In the genomic region with DNA sequence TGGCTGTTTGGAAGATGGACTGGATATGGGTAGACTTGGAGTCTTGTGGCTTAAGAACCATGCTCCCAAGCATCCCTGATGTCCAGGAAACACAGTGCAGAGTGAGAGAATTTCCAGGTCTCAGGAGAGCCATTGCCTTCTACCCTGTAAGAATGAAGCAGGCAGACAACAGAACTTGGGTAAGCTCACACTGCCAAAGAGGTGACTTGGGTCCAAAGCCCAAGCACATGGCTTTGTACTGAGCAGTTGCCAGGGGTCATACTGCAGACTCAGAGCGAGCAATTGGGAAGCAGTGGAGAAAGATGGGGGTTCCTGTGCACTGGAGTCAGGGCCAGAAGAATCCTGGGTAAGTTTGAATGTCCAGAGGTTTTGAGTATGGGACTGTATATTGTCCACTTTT, we compare ENCODE assay signal across 12 mouse cellular contexts. TPM values are rescaled to one million over a fixed set of nuclear protein-coding genes. Genes with fewer than 3 reads are reported as not detected.
"Had no signal": no experiment of that assay in that cellular context is flagged by ENCODE, and none has a peak within 500 bp of the region (broad histone marks: within the 10 kb centered on the region; RNA-seq: fewer than 3 reads in every experiment).

No protein-coding gene starts in this region.

- H3K9ac ChIP-seq: limb, embryonic 13.5 days; midbrain, embryonic 13.5 days; neural tube, embryonic 15.5 days had no signal

- H3K9me3 ChIP-seq: limb, embryonic 13.5 days; midbrain, embryonic 13.5 days; neural tube, embryonic 15.5 days had no signal

- H3K4me2 ChIP-seq: limb, embryonic 13.5 days; midbrain, embryonic 13.5 days; neural tube, embryonic 15.5 days had no signal

- H3K27me3 ChIP-seq: limb, embryonic 13.5 days; neural tube, embryonic 15.5 days had no signal

- H3K36me3 ChIP-seq: limb, embryonic 13.5 days; midbrain, embryonic 13.5 days; neural tube, embryonic 15.5 days had no signal

- DNase-seq: kidney, adult 8-10 months; left cerebral cortex, postnatal 4 days; lung, adult 2 months; right cerebral cortex, adult 18-20 months; right cerebral cortex, postnatal 25 days; thymus, postnatal 36 days had no signal

- H3K27ac ChIP-seq: limb, embryonic 13.5 days; midbrain, embryonic 13.5 days; neural tube, embryonic 15.5 days had no signal

- H3K4me3 ChIP-seq: limb, embryonic 13.5 days; midbrain, embryonic 13.5 days; myocyte; neural tube, embryonic 15.5 days had no signal

- ATAC-seq: inflammation-experienced regulatory T-cells, adult 6 months; lung, postnatal 0 days; midbrain, embryonic 13.5 days had no signal

RNA-seq across cellular contexts. Expression of a gene that starts 33.5 kb away (rescaled TPM):
- polyA plus RNA-seq: inflammation-experienced regulatory T-cells, adult 6 months had no signal
